Mouse (Mus musculus): ENCODE results near the gene Usp19.

The Usp19 gene

GRCm38 (mm10) chr9:108499943-108500342 is 9.5 kb downstream of the Usp19 start:
- no peak for DNase-seq

GRCm38 (mm10) chr9:108506901-108507300 is 16.5 kb downstream of the Usp19 start:
- no peak for DNase-seq

GRCm38 (mm10) chr9:108507619-108508434 is 17.4 kb downstream of the Usp19 start, which contains the start of gene Qars:
Gene Qars, plus strand, starts transcription at chr9:108507706.
- peak; percentile 98 for DNase-seq

GRCm38 (mm10) chr9:108508776-108509175 is 18.4 kb downstream of the Usp19 start:
- no peak for DNase-seq

GRCm38 (mm10) chr9:108516380-108517251 is 26.2 kb downstream of the Usp19 start, which contains the start of gene Qrich1:
Gene Qrich1, plus strand, starts transcription at chr9:108516806.
- DNase-seq = peak; percentile 97

- DNase-seq = peak; percentile 93
Observed at GRCm38 (mm10) chr9:108517253-108517930, 27.0 kb downstream of the Usp19 start.

GRCm38 (mm10) chr9:108517931-108518332 is 27.5 kb downstream of the Usp19 start:
- no peak for DNase-seq

- DNase-seq = no peak
Observed at GRCm38 (mm10) chr9:108521604-108522003, 31.2 kb downstream of the Usp19 start.

- no peak for DNase-seq
Observed at GRCm38 (mm10) chr9:108523341-108523740, 32.9 kb downstream of the Usp19 start.

- no peak for DNase-seq
Observed at GRCm38 (mm10) chr9:108525400-108525799, 35.0 kb downstream of the Usp19 start.

GRCm38 (mm10) chr9:108530954-108531353 is 40.6 kb downstream of the Usp19 start:
- no peak for DNase-seq

GRCm38 (mm10) chr9:108531496-108531895 is 41.1 kb downstream of the Usp19 start:
- no peak for DNase-seq

GRCm38 (mm10) chr9:108540846-108541245 is 50.4 kb downstream of the Usp19 start:
- no peak for DNase-seq

GRCm38 (mm10) chr9:108545986-108546385 is 55.6 kb downstream of the Usp19 start:
- no peak for DNase-seq

GRCm38 (mm10) chr9:108546875-108547274 is 56.5 kb downstream of the Usp19 start:
- no peak for DNase-seq

Measured in kidney, postnatal 14 days (tissue).